Mouse (Mus musculus): ENCODE measurements around the gene Cort. TPM values are rescaled to one million over a fixed set of nuclear protein-coding genes. Genes with fewer than 3 reads are reported as not detected.
"Not testable (repeated sequence)": the region's sequence is repeated elsewhere in the genome, so short reads cannot be mapped to it uniquely, and the experiment has no call there.

Gene Cort
- total RNA-seq, 4 experiments from 2014 or later, result 8.6 to 11.8 (median 10.3) TPM

- no peak for DNase-seq (ENCODE audit: low spot score in 2 of 2)
Observed at GRCm38 (mm10) chr4:149148084-149148483, 21.5 kb upstream of the Cort start.

DNA sequence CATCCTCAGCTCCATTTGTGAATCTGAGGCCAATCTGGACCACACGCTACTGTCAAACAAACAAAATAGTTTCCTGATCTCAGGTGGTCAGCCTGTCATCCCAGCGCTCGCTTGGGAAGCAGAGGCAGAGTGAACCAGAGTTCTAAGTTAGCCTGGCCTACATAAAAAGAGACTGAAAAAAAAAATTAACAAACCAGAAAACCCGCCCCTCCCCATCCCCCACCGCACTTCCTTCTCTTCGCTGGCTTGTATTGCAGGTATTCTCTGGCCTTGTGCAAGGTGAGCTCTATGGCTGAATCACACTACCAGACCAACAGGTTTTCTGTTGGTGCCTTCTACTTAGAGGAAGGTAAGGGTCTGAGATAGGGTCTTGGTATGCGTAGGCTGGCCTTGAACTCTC is 21.0 kb upstream of the Cort start:
- no peak for DNase-seq (ENCODE audit: low spot score in 2 of 2)

DNA sequence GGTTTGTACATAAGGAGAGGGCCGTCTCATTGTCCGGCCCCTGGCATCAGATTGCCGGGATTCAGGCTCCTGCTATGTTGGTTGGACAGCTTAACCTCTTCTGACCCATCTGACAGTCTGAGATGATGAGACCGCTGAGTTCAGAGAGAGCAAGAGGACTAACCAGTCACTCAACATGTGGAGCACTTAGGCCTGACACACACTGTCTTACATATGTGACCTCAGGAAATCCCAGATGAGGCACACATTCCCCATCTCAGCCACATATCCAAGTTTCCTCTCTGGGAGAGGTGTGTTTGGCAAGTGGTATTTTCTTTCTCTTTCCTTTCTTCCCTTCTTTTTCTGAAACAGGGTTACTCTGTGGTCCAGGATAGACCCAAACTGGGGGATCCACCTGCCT is 18.6 kb upstream of the Cort start:
- DNase-seq (ENCODE audit: low spot score in 2 of 2), result no peak

DNA sequence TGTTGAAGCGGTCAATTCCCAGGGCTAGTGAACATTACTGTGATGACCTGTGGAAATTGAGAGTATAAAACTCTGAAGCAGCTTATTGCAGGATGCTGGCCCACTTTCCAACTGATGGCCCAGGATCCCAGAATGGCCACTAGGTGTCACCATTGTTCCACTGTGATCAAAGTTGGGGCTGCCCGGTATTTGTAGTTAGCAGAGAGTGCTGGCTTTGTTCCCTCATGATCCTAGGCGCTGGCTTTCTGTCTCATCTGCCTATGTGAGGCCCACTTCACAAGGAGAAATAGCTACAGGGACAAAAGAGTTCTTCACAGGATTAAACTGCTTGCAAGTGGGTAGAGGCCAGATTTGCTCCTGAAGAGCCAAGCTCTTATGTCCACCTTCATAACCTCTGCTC is 17.9 kb upstream of the Cort start:
- DNase-seq (ENCODE audit: low spot score in 2 of 2), result peak; percentile 71 to 89

GRCm38 (mm10) chr4:149143594-149143993 is 17.0 kb upstream of the Cort start:
- DNase-seq (ENCODE audit: low spot score in 2 of 2), result no peak

DNA sequence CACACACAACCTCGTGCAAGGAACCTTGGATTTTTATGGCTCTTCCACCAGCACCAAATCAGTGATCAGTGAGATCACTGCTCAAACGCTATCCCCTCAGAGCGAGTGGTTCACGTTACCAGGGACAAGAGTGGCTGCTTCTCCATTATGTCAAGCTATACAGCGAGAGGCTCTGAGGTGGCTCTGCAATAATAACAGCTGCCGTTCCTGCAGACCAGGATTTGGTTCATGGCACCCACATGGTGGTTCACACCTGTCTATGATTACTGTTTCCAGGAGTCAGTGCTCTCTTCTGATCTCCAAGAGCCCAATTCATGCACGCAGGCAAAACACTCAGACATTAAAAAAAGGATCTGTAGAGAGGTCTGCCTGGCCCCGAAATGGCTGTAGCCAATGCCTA is 12.0 kb upstream of the Cort start:
- no peak for DNase-seq (ENCODE audit: low spot score in 2 of 2)

GRCm38 (mm10) chr4:149136982-149137770 is 10.6 kb upstream of the Cort start, which contains the start of gene Cenps:
Cenps (minus strand) TSS chr4:149137629.
- DNase-seq (ENCODE audit: low spot score in 2 of 2), result peak; percentile 75 to 87

DNA sequence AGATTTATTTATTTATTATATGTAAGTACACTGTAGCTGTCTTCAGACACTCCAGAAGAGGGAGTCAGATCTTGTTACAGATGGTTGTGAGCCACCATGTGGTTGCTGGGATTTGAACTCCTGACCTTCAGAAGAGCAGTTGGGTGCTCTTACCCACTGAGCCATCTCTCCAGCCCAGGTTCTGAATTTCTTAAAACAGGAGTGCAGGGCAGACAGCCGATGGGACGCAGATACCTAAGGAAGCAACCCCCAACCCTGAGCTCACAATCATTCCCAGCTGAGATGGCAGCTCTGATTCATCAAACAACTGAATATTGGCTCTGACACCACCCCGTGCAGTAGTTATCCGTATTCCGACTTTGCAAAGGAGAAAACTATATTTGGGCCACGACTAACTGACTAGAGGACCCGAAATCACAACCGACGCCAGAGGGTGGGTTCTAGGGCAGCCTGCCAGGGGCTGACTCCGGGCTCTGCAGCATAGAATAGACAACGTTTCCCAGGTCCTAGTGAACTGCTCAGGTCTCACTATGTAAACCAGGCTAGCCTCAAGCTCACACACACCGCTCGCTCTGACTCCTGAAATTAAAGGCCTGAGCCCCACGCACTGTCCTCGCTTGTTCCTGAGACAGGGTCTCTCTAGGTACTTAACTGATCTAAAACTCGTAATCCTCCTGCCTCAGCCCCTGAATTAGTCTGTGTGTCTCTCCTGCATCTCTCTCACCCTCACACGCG is 9.7 kb upstream of the Cort start:
- DNase-seq (ENCODE audit: low spot score in 2 of 2), result no peak

GRCm38 (mm10) chr4:149133395-149133794 is 6.8 kb upstream of the Cort start:
- no peak for DNase-seq (ENCODE audit: low spot score in 2 of 2)

- no peak for DNase-seq (ENCODE audit: low spot score in 2 of 2)
Observed at GRCm38 (mm10) chr4:149131789-149132565, 5.4 kb upstream of the Cort start.

GRCm38 (mm10) chr4:149131021-149131752 is 4.6 kb upstream of the Cort start:
- DNase-seq (ENCODE audit: low spot score in 2 of 2), result no peak

DNA sequence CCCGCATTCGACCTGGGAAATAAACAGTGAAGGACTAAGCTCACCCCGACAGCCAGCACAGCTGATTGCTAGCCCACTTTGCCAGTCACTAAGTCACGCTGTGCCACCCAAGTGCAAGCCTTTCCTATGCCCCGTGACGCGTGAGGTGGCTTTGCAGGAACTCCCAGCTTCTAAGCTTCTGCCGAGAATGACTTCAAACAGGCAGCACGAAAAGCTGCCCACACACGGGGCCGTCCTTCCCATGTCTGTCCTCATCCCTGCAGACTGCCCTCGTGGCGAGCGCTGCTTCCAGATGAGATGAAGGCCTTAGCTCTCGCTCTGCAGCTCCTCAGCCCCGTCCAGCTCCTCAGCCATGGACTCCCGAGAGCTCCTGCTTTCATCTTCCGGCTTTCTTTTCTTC is 1.9 kb upstream of the Cort start:
- no peak for DNase-seq (ENCODE audit: low spot score in 2 of 2)

- DNase-seq (ENCODE audit: low spot score in 2 of 2), result no peak
Observed at GRCm38 (mm10) chr4:149126115-149126509, 451 bp downstream of the Cort start.

- no peak for DNase-seq (ENCODE audit: low spot score in 2 of 2)
Observed at GRCm38 (mm10) chr4:149125341-149126114, 1.0 kb downstream of the Cort start.

- DNase-seq (ENCODE audit: low spot score in 2 of 2), result no peak
Observed at GRCm38 (mm10) chr4:149123432-149123831, 3.1 kb downstream of the Cort start.

DNA sequence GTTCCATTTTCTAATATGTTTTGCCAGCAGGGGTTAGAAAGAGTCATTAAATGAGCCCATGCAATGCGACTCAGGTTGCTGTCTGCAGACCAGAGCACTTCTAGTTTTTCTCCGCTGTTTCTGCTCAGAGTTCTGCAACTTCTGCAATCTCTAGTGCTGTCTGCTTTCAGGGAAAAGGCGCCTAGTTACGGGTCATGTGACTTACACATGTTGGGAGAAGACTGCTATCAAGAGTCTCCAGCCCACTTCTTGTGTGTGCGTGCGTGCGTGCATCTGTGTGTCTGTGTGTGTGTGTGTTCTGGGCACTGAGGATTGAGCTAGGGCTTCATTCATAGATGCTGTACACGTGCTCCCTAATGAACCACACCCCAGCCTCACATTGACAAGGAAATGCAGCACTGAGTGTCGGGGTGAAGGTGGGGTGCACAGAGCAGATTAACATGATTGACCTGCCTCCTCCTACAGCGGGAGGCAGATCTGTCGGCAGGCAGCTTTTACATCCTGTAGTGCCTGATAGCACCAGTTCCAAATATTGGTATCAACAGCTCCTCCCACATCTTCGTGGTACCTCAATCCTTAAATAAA is 6.5 kb downstream of the Cort start:
- DNase-seq (ENCODE audit: low spot score in 2 of 2), result not testable (repeated sequence)

GRCm38 (mm10) chr4:149103875-149104561 is 22.5 kb downstream of the Cort start, which contains the start of gene Dffa:
Dffa (plus strand) TSS chr4:149104146.
- DNase-seq (ENCODE audit: low spot score in 2 of 2), result peak; percentile 91 to 92

- DNase-seq (ENCODE audit: low spot score in 2 of 2), result no peak
Observed at GRCm38 (mm10) chr4:149101456-149101855, 25.1 kb downstream of the Cort start.

DNA sequence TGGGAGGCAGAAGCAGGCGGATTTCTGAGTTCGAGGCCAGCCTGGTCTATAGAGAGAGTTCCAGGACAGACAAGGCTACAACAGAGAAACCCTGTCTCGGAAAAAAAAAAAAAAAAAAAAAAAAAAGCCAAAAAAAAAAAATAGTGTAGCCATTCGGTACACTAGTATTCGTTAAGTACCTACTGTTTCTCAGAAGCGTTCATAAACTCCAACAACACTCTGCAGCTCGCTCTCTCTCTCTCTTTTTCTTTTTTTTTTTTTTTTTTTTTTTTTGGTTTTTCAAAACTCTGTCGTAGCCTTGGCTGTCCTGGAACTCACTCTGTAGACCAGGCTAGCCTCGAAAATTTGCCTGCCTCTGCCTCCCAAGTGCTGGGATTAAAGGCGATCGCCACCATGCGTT is 26.1 kb downstream of the Cort start:
- DNase-seq (ENCODE audit: low spot score in 2 of 2), result not testable (repeated sequence)
